Mouse (Mus musculus) cortical plate, adult 2 months (tissue): ENCODE results near the gene Il1f8.

Source experiments
- CTCF ChIP-seq: fragments of 200-500 bp; IDR thresholded peaks from 2 replicates; pipeline ENCODE4 v1.5.1; 2011; ENCODE audit warnings: mild to moderate bottlenecking, control low read depth, low read length; ENCODE audit not compliant: insufficient read depth; ENCODE audit errors: extremely low read depth
- POLR2A ChIP-seq: fragments of 200-500 bp; IDR thresholded peaks from 2 replicates; pipeline ENCODE4 v1.6.1; 2011; ENCODE audit warnings: mild to moderate bottlenecking, low read length, control low read depth; ENCODE audit not compliant: insufficient read depth; ENCODE audit errors: extremely low read depth

DNA sequence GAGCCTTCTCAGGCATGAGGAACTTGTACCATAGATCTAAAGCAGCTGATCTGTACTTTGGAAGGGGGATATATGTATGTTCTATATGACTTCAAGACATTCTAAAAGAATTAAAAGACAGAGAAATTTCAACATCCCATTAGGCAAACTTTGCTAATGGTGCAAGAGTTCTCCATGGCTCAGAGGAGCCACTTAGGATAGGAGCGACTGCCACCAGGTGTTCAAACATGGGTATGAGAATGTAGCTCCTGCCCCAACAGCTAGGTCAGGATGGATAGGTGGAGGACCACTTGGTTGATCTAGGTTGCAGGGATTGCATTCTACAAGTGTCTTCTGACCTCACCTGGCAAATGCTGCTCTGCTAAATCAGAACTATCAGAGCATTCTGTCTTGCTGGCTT is 35.2 kb downstream of the Il1f8 start:
- no peak for TF ChIP-seq POLR2A
- TF ChIP-seq CTCF = no peak
